Mouse (Mus musculus) erythroid progenitor cell, adult 5-6 weeks (primary cell): ENCODE results near the gene March6. TPM values are rescaled to one million over a fixed set of nuclear protein-coding genes. Genes with fewer than 3 reads are reported as not detected.

Source experiments
- ATAC-seq: replicated peaks from 2 replicates; pipeline ENCODE4 v1.8.0; 2016; ENCODE audit warnings: moderate number of reproducible peaks, mild to moderate bottlenecking, moderate TSS enrichment, inconsistent platforms; ENCODE audit not compliant: poor library complexity, low FRiP score, severe bottlenecking
- total RNA-seq, 2 experiments: library from RNA; stranded (forward) in 1 of 2; stranded (reverse) in 1 of 2; fragments of 150-400 nt in 1 of 2; fragments of 186-747, 209-891 nt in 1 of 2; gene quantifications; 2 replicates each; pipeline versions ENCODE4 v1.2.3 to v1.2.4; 2015 to 2017; ENCODE audit warnings: low replicate concordance in 2 of 2

March6 gene
- total RNA-seq, 2 experiments from 2014 or later = 73.2 to 78.4 TPM

- ATAC-seq = no peak
These were observed 11.9 kb downstream of the March6 start for GRCm38 (mm10) chr15:31519000-31519399.

- no peak for ATAC-seq
These were observed 12.5 kb downstream of the March6 start for GRCm38 (mm10) chr15:31518371-31518770.

GRCm38 (mm10) chr15:31517186-31517585, 13.7 kb downstream of the March6 start:
- 0 out of 2 replicates have a peak, but pooled peaks have one; percentile 39 for ATAC-seq

- peak; percentile 39; the same call in 1 of the 2 replicates for ATAC-seq
These were observed 19.1 kb downstream of the March6 start for GRCm38 (mm10) chr15:31511795-31512194.

GRCm38 (mm10) chr15:31511406-31511771, 19.5 kb downstream of the March6 start:
- ATAC-seq = peak; percentile 77

GRCm38 (mm10) chr15:31510477-31511405, 20.1 kb downstream of the March6 start:
- ATAC-seq = 0 out of 2 replicates have a peak, but pooled peaks have one; percentile 25

GRCm38 (mm10) chr15:31505082-31505481, 25.8 kb downstream of the March6 start:
- no peak for ATAC-seq

- ATAC-seq = no peak
These were observed 27.4 kb downstream of the March6 start for GRCm38 (mm10) chr15:31503447-31503846.

GRCm38 (mm10) chr15:31502996-31503395, 27.9 kb downstream of the March6 start:
- ATAC-seq = no peak

GRCm38 (mm10) chr15:31502313-31502712, 28.5 kb downstream of the March6 start:
- ATAC-seq = no peak

- ATAC-seq = no peak
These were observed 36.0 kb downstream of the March6 start for GRCm38 (mm10) chr15:31494803-31495202.

- no peak for ATAC-seq
These were observed 36.5 kb downstream of the March6 start for GRCm38 (mm10) chr15:31494310-31494709.

GRCm38 (mm10) chr15:31487407-31487806, 43.4 kb downstream of the March6 start:
- ATAC-seq = no peak

GRCm38 (mm10) chr15:31476678-31477077, 54.2 kb downstream of the March6 start:
- ATAC-seq = no peak

GRCm38 (mm10) chr15:31472645-31473574, 57.9 kb downstream of the March6 start:
- no peak for ATAC-seq

- no peak for ATAC-seq
These were observed 59.3 kb downstream of the March6 start for GRCm38 (mm10) chr15:31471529-31471928.

GRCm38 (mm10) chr15:31469497-31469896, 61.4 kb downstream of the March6 start:
- ATAC-seq = no peak

- ATAC-seq = no peak
These were observed 62.0 kb downstream of the March6 start for GRCm38 (mm10) chr15:31468806-31469205.

GRCm38 (mm10) chr15:31466749-31467148, 64.1 kb downstream of the March6 start:
- ATAC-seq = no peak

- no peak for ATAC-seq
These were observed 64.6 kb downstream of the March6 start for GRCm38 (mm10) chr15:31466295-31466694.
